Mouse (Mus musculus) liver, embryonic 14.5 days (tissue): ENCODE data around the gene Hacl1. TPM values are rescaled to one million over a fixed set of nuclear protein-coding genes. Genes with fewer than 3 reads are reported as not detected.

Source experiments
- ATAC-seq: fragments of 200-750 bp; cut with Nextera tagmentation; 2 replicates; pipeline ENCODE4 v1.8.0; 2017; ENCODE audit warnings: moderate number of reproducible peaks, mild to moderate bottlenecking, moderate library complexity; ENCODE audit not compliant: insufficient read depth
- DNase-seq, 3 experiments: peaks; one replicate each; pipeline ENCODE4 v3.0.0-alpha.2; 2012 to 2013; ENCODE audit warnings: low read depth in 3 of 3, low spot score in 3 of 3
- H3K27ac ChIP-seq: fragments of 300-500 bp; sonication (generic); 2 replicates; pipeline ENCODE4 v1.5.1; 2014; ENCODE audit warnings: moderate library complexity, mild to moderate bottlenecking, control low read depth, inconsistent platforms
- H3K27me3 ChIP-seq: fragments of 300-500 bp; sonication (generic); 2 replicates; pipeline ENCODE4 v1.6.1; 2014; ENCODE audit warnings: mild to moderate bottlenecking, low read length, moderate library complexity; ENCODE audit not compliant: control insufficient read depth, insufficient read depth
- H3K36me3 ChIP-seq: fragments of 300-500 bp; sonication (generic); replicated peaks from 2 replicates; pipeline ENCODE4 v1.6.1; 2014; ENCODE audit warnings: low read depth; ENCODE audit not compliant: control insufficient read depth, insufficient read depth
- H3K4me1 ChIP-seq, 2 experiments: fragments of 200-500 bp in 1 of 2; fragments of 300-500 bp in 1 of 2; sonication (generic) in 1 of 2; replicated peaks; 2 replicates each; pipeline ENCODE4 v1.6.1; 2012 to 2014; ENCODE audit warnings: antibody characterized with exemption in 1 of 2, inconsistent platforms in 1 of 2, low read length in 1 of 2; ENCODE audit not compliant: control insufficient read depth in 2 of 2, insufficient read depth in 2 of 2
- H3K4me2 ChIP-seq: fragments of 300-500 bp; sonication (generic); 2 replicates; pipeline ENCODE4 v1.6.1; 2014; ENCODE audit warnings: low read depth, mild to moderate bottlenecking, control low read depth, moderate library complexity
- H3K4me3 ChIP-seq, 2 experiments: fragments of 200-500 bp in 1 of 2; fragments of 300-500 bp in 1 of 2; sonication (generic) in 1 of 2; 2 replicates each; pipeline ENCODE4 v1.5.1; 2012 to 2014; ENCODE audit warnings: low read depth in 2 of 2, low read length in 2 of 2, mild to moderate bottlenecking in 2 of 2, control low read depth in 1 of 2, inconsistent platforms in 1 of 2, moderate library complexity in 1 of 2; ENCODE audit not compliant: insufficient read depth in 1 of 2
- H3K9ac ChIP-seq: fragments of 300-500 bp; sonication (generic); replicated peaks from 2 replicates; pipeline ENCODE4 v1.6.1; 2014; ENCODE audit warnings: mild to moderate bottlenecking, control low read depth, moderate library complexity
- H3K9me3 ChIP-seq: fragments of 300-500 bp; sonication (generic); 2 replicates; pipeline ENCODE4 v1.6.1; 2016; ENCODE audit warnings: low read length, mixed read lengths; ENCODE audit not compliant: control insufficient read depth
- CTCF ChIP-seq: IDR thresholded peaks from 2 replicates; pipeline ENCODE4 v1.5.1; 2016; ENCODE audit warnings: antibody characterized with exemption, low read depth, control low read depth
- EP300 ChIP-seq: IDR thresholded peaks from 2 replicates; pipeline ENCODE4 v1.6.1; 2016; ENCODE audit warnings: antibody characterized with exemption, low read depth
- WGBS: fragments of 180-500 bp; shearing (Covaris S2); extraction: QIAGEN DNeasy Blood & Tissue Kit; methylation state at CpG from one replicate; pipeline ENCODE4 v1.1.7; 2014; ENCODE audit not compliant: insufficient replicate concordance; 5-methylcytosine and 5-hydroxymethylcytosine counted together
- polyA plus RNA-seq, 2 experiments: library from polyadenylated mRNA; depleted of rRNA in 1 of 2; stranded (reverse) in 1 of 2; unstranded in 1 of 2; fragments of >200 nt; fragmentation: Nextera tagmentation in 1 of 2; extraction: Ambion mirVana in 1 of 2; gene quantifications; 2 replicates each; pipeline versions ENCODE4 v1.2.1 to v1.2.3; 2012 to 2014

Hacl1 gene
- polyA plus RNA-seq, 2 experiments = 7.4 to 13.3 TPM

- H3K27ac ChIP-seq = no peak overlapping the region
- TF ChIP-seq CTCF (no peak), EP300 (no peak)
- no peak overlapping the region for H3K4me3 ChIP-seq
- no peaks in the 10 kb centered on the region for H3K9me3 ChIP-seq
- 83% methylated on average over 5 of the region's 5 CpGs for WGBS
- DNase-seq (no peak), ATAC-seq (no peak)
- no peaks in the 10 kb centered on the region for H3K27me3 ChIP-seq
- no peak overlapping the region for H3K4me2 ChIP-seq
- no peaks in the 10 kb centered on the region for H3K36me3 ChIP-seq
- peaks cover 3 to 16% of the 10 kb centered on the region in 2 experiments; a peak in 3 of 4 replicates for H3K4me1 ChIP-seq
- no peak overlapping the region for H3K9ac ChIP-seq
Measured at GRCm38 (mm10) chr14:31654816-31655215, 13.7 kb upstream of the Hacl1 start.

GRCm38 (mm10) chr14:31653101-31653875 is 12.2 kb upstream of the Hacl1 start:
- Histone ChIP-seq H3K9me3 (no peaks in the 10 kb centered on the region), H3K4me2 (no peak overlapping the region), H3K27me3 (no peaks in the 10 kb centered on the region), H3K9ac (no peak overlapping the region), H3K27ac (no peak overlapping the region), H3K4me3 (no peak overlapping the region), H3K36me3 (no peaks in the 10 kb centered on the region), H3K4me1 (peaks cover 3 to 14% of the 10 kb centered on the region in 2 experiments; a peak in 3 of 4 replicates)
- 43% methylated on average over 14 of the region's 14 CpGs for WGBS
- ATAC-seq (peak; percentile 67), DNase-seq (no peak)
- TF ChIP-seq EP300 (peak; percentile 79), CTCF (no peak)

- Histone ChIP-seq H3K27me3 (no peaks in the 10 kb centered on the region), H3K4me3 (no peak overlapping the region), H3K9ac (no peak overlapping the region), H3K4me2 (no peak overlapping the region), H3K4me1 (peaks cover 3 to 14% of the 10 kb centered on the region in 2 experiments; a peak in 3 of 4 replicates), H3K9me3 (no peaks in the 10 kb centered on the region), H3K36me3 (no peaks in the 10 kb centered on the region), H3K27ac (no peak overlapping the region)
- TF ChIP-seq EP300 = no peak
- TF ChIP-seq CTCF = no peak
- WGBS = 79% methylated on average over 1 of the region's 1 CpGs
- no peak for DNase-seq
- no peak for ATAC-seq
Measured at GRCm38 (mm10) chr14:31652624-31653023, 11.5 kb upstream of the Hacl1 start.

GRCm38 (mm10) chr14:31652106-31652505 is 11.0 kb upstream of the Hacl1 start:
- no peaks in the 10 kb centered on the region for H3K9me3 ChIP-seq
- ATAC-seq (no peak), DNase-seq (no peak)
- TF ChIP-seq EP300 (no peak), CTCF (no peak)
- H3K27me3 ChIP-seq = no peaks in the 10 kb centered on the region
- no peaks in the 10 kb centered on the region for H3K36me3 ChIP-seq
- H3K27ac ChIP-seq = no peak overlapping the region
- H3K4me3 ChIP-seq = no peak overlapping the region
- WGBS = 45% methylated on average over 5 of the region's 5 CpGs
- peaks cover 3 to 14% of the 10 kb centered on the region in 2 experiments; a peak in 3 of 4 replicates for H3K4me1 ChIP-seq
- no peak overlapping the region for H3K9ac ChIP-seq
- no peak overlapping the region for H3K4me2 ChIP-seq

- 66% methylated on average over 7 of the region's 7 CpGs for WGBS
- Histone ChIP-seq H3K27ac (no peak overlapping the region), H3K4me1 (peaks cover 3 to 14% of the 10 kb centered on the region in 2 experiments; a peak in 3 of 4 replicates), H3K9ac (no peak overlapping the region), H3K9me3 (no peaks in the 10 kb centered on the region), H3K27me3 (no peaks in the 10 kb centered on the region), H3K4me3 (no peak overlapping the region), H3K36me3 (no peaks in the 10 kb centered on the region), H3K4me2 (no peak overlapping the region)
- ATAC-seq = no peak
- no peak for TF ChIP-seq EP300
- no peak for TF ChIP-seq CTCF
- DNase-seq = no peak
Measured at GRCm38 (mm10) chr14:31651206-31651605, 10.1 kb upstream of the Hacl1 start.
